Mouse (Mus musculus): ENCODE data around the gene Pfn1.

Pfn1 gene

GRCm38 (mm10) chr11:70654923-70655570 is 603 bp upstream of the Pfn1 start:
- DNase-seq (ENCODE audit: low read depth), result peak; percentile 93

- peak; percentile 78 for DNase-seq (ENCODE audit: low read depth)
Observed at GRCm38 (mm10) chr11:70653345-70654197, 873 bp downstream of the Pfn1 start.

- no peak for DNase-seq (ENCODE audit: low read depth)
Observed at GRCm38 (mm10) chr11:70652884-70653344, 1.5 kb downstream of the Pfn1 start.

GRCm38 (mm10) chr11:70652029-70652883 is 2.2 kb downstream of the Pfn1 start:
- DNase-seq (ENCODE audit: low read depth), result peak; percentile 55

- peak; percentile 85 for DNase-seq (ENCODE audit: low read depth)
Observed at GRCm38 (mm10) chr11:70651391-70651790, 3.1 kb downstream of the Pfn1 start.

GRCm38 (mm10) chr11:70650322-70651175 is 3.9 kb downstream of the Pfn1 start:
- no peak for DNase-seq (ENCODE audit: low read depth)

GRCm38 (mm10) chr11:70649185-70649734 is 5.2 kb downstream of the Pfn1 start:
- DNase-seq (ENCODE audit: low read depth), result no peak

GRCm38 (mm10) chr11:70648512-70648911 is 5.9 kb downstream of the Pfn1 start:
- DNase-seq (ENCODE audit: low read depth), result no peak

- peak; percentile 52 for DNase-seq (ENCODE audit: low read depth)
Observed at GRCm38 (mm10) chr11:70647716-70648420, 6.6 kb downstream of the Pfn1 start.

GRCm38 (mm10) chr11:70646691-70647650 is 7.5 kb downstream of the Pfn1 start, which contains the start of the genes Rnf167 and Slc25a11:
Rnf167 (plus strand) TSS chr11:70647235.
Slc25a11 (minus strand) TSS chr11:70647479.
- DNase-seq (ENCODE audit: low read depth), result peak; percentile 99

GRCm38 (mm10) chr11:70646259-70646555 is 8.2 kb downstream of the Pfn1 start:
- peak; percentile 52 for DNase-seq (ENCODE audit: low read depth)

- no peak for DNase-seq (ENCODE audit: low read depth)
Observed at GRCm38 (mm10) chr11:70645461-70646258, 8.8 kb downstream of the Pfn1 start.

GRCm38 (mm10) chr11:70644564-70645103 is 9.8 kb downstream of the Pfn1 start:
- DNase-seq (ENCODE audit: low read depth), result no peak

GRCm38 (mm10) chr11:70643051-70643450 is 11.4 kb downstream of the Pfn1 start:
- DNase-seq (ENCODE audit: low read depth), result no peak

GRCm38 (mm10) chr11:70641241-70641640 is 13.2 kb downstream of the Pfn1 start:
- no peak for DNase-seq (ENCODE audit: low read depth)

GRCm38 (mm10) chr11:70639976-70640375 is 14.5 kb downstream of the Pfn1 start:
- no peak for DNase-seq (ENCODE audit: low read depth)

- no peak for DNase-seq (ENCODE audit: low read depth)
Observed at GRCm38 (mm10) chr11:70638714-70639278, 15.6 kb downstream of the Pfn1 start, which contains the start of gene Gp1ba. Gp1ba (plus strand) TSS chr11:70639122.

GRCm38 (mm10) chr11:70638293-70638692 is 16.2 kb downstream of the Pfn1 start:
- no peak for DNase-seq (ENCODE audit: low read depth)
